23 mouse cellular contexts compared by ENCODE assay signal in the genomic region with DNA sequence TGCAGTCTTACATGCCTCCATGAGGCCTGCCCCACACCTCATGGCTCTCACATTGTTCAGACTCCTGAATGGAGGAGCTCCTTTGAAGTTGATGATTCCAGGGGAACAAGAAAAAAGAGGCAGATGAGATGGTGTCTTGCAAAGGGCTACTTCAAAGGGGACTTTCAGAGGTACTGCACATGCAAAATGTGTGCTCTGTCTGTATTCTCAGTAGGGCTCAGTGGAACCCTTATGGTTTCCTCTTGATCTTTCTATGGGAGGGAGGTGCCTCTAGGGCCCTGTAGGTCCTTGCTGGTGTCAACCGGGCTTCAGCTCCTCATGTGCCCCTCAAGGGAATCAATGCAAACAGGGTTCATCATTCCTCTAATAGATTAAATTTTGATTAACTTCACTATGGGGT.
"Had no signal": no experiment of that assay in that cellular context is flagged by ENCODE, and none has a peak within 500 bp of the region (broad histone marks: within the 10 kb centered on the region; RNA-seq: fewer than 3 reads in every experiment).

No protein-coding gene starts in this region.

- DNase-seq: liver, embryonic 13.5 days; liver, postnatal 0 days; lung, adult 2 months; lung, postnatal 14 days; lung, postnatal 36 days; midbrain, embryonic 14.5 days; retina, postnatal 1 day; right cerebral cortex, adult 18-20 months; right cerebral cortex, postnatal 25 days; right cerebral cortex, postnatal 4 days; spleen, adult 18-20 months; thymus, adult 18-20 months; thymus, postnatal 14 days; thymus, postnatal 36 days had no signal

- H3K9me3 ChIP-seq: liver, embryonic 13.5 days; liver, embryonic 15.5 days; lung, embryonic 15.5 days; megakaryocyte, embryonic 14.5 days; midbrain, embryonic 12.5 days; neural tube, embryonic 13.5 days; neural tube, embryonic 15.5 days had no signal

- H3K9ac ChIP-seq: liver, embryonic 13.5 days; liver, embryonic 15.5 days; liver, postnatal 0 days; lung, embryonic 15.5 days; midbrain, embryonic 12.5 days; neural tube, embryonic 13.5 days; neural tube, embryonic 15.5 days had no signal

- H3K27ac ChIP-seq: liver, embryonic 13.5 days; liver, embryonic 15.5 days; lung, embryonic 15.5 days; macrophage; midbrain, embryonic 12.5 days; neural tube, embryonic 13.5 days; neural tube, embryonic 15.5 days had no signal

- H3K4me3 ChIP-seq: liver, embryonic 13.5 days; liver, embryonic 15.5 days; lung, embryonic 15.5 days; megakaryocyte, embryonic 14.5 days; midbrain, embryonic 12.5 days; myocyte; neural tube, embryonic 13.5 days; neural tube, embryonic 15.5 days had no signal

- H3K36me3 ChIP-seq: liver, embryonic 13.5 days; lung, embryonic 15.5 days; midbrain, embryonic 12.5 days; neural tube, embryonic 13.5 days; neural tube, embryonic 15.5 days had no signal

- H3K4me2 ChIP-seq: liver, embryonic 13.5 days; liver, embryonic 15.5 days; lung, embryonic 15.5 days; midbrain, embryonic 12.5 days; neural tube, embryonic 13.5 days; neural tube, embryonic 15.5 days had no signal

- H3K4me1 ChIP-seq: liver, embryonic 13.5 days; liver, embryonic 15.5 days; lung, embryonic 15.5 days; midbrain, embryonic 12.5 days; neural tube, embryonic 13.5 days; neural tube, embryonic 15.5 days had no signal

- ATAC-seq: liver, postnatal 0 days; lung, postnatal 0 days had no signal

- H3K27me3 ChIP-seq: liver, embryonic 13.5 days; liver, embryonic 15.5 days; lung, embryonic 15.5 days; megakaryocyte, embryonic 14.5 days; midbrain, embryonic 12.5 days; neural tube, embryonic 13.5 days; neural tube, embryonic 15.5 days had no signal
